Mouse (Mus musculus) intestine, embryonic 16.5 days (tissue): ENCODE results near the gene Olfr66. TPM values are rescaled to one million over a fixed set of nuclear protein-coding genes. Genes with fewer than 3 reads are reported as not detected.

ENCODE experiments used
- ATAC-seq: fragments of 200-750 bp; cut with Nextera tagmentation; 2 replicates; pipeline ENCODE4 v1.8.0; 2017; ENCODE audit warnings: moderate TSS enrichment, moderate library complexity
- H3K27ac ChIP-seq: fragments of 300-500 bp; sonication (generic); 2 replicates; pipeline ENCODE4 v1.5.1; 2014; ENCODE audit warnings: mild to moderate bottlenecking, low read length
- H3K27me3 ChIP-seq: fragments of 300-500 bp; sonication (generic); replicated peaks from 2 replicates; pipeline ENCODE4 v1.6.1; 2014; ENCODE audit warnings: low read length, control low read depth, mixed read lengths; ENCODE audit not compliant: control insufficient read depth, insufficient read depth
- H3K36me3 ChIP-seq: fragments of 300-500 bp; sonication (generic); 2 replicates; pipeline ENCODE4 v1.6.1; 2014; ENCODE audit warnings: low read length, control low read depth; ENCODE audit not compliant: control insufficient read depth, insufficient read depth
- H3K4me1 ChIP-seq: fragments of 300-500 bp; sonication (generic); 2 replicates; pipeline ENCODE4 v1.6.1; 2014; ENCODE audit warnings: low read length, control low read depth, mixed read lengths; ENCODE audit not compliant: control insufficient read depth, insufficient read depth
- H3K4me2 ChIP-seq: fragments of 300-500 bp; sonication (generic); 2 replicates; pipeline ENCODE4 v1.6.1; 2014; ENCODE audit warnings: low read depth, low read length, control low read depth
- H3K4me3 ChIP-seq: fragments of 300-500 bp; sonication (generic); 2 replicates; pipeline ENCODE4 v1.5.1; 2014; ENCODE audit warnings: mild to moderate bottlenecking, low read length
- H3K9ac ChIP-seq: fragments of 300-500 bp; sonication (generic); 2 replicates; pipeline ENCODE4 v1.6.1; 2014; ENCODE audit warnings: low read depth, low read length
- H3K9me3 ChIP-seq: fragments of 300-500 bp; sonication (generic); 2 replicates; pipeline ENCODE4 v1.6.1; 2016; ENCODE audit warnings: low read length, control low read depth; ENCODE audit not compliant: control insufficient read depth
- WGBS: fragments of 180-500 bp; shearing (Covaris S2); extraction: QIAGEN DNeasy Blood & Tissue Kit; methylation state at CpG from one replicate; pipeline ENCODE4 v1.1.7; 2014; 5-methylcytosine and 5-hydroxymethylcytosine counted together
- polyA plus RNA-seq: library from polyadenylated mRNA; unstranded; fragments of >200 nt; fragmentation: Nextera tagmentation; extraction: Ambion mirVana; gene quantifications from 2 replicates; pipeline ENCODE4 v1.2.1, GENCODE M21; 2015

Olfr66 gene
- polyA plus RNA-seq, 1 experiment from 2014 or later = not detected

DNA sequence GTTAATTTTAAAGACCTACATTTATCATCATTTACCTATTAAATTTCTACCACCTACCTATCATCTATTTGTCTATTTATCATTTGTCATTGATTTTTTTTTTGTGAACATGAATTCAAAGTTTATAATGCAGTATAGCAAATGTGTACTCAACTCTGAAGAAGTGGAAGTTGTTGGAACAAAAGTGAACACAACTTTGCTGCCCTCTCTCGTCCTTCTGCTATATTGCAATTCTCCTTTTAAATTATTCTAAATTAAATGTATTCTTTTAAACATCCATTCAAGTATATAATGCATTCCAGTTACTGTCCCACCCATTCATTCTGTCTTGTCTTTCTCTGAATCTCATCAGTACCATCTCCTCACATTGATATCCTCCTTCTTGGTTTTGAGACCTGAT, 13.0 kb downstream of the Olfr66 start:
- Histone ChIP-seq H3K27ac (no peak overlapping the region), H3K4me1 (no peaks in the 10 kb centered on the region), H3K4me3 (no peak overlapping the region), H3K9ac (no peak overlapping the region), H3K4me2 (no peak overlapping the region), H3K9me3 (no peaks in the 10 kb centered on the region), H3K36me3 (no peaks in the 10 kb centered on the region), H3K27me3 (no peaks in the 10 kb centered on the region)
- no peak for ATAC-seq
- WGBS = 9% methylated on average over 1 of the region's 1 CpGs

DNA sequence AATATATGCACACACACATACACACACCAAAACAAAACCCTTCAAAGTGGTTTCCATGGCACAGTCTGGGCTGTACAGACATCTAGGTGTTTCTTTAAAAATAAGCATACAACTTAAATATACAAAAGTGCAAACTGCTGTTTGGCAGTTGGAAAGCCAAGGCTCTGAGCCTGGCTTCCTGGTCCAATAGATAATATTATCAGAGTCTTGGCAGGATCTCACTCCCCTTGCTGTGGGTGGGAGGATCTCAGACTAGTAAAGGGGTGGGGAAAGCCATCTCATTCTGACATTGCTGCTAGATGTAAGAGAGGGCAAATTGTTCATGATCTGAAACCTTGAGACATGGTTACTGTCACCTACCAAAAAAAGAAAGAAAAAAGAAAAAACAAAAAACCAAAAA, 15.4 kb downstream of the Olfr66 start:
- Histone ChIP-seq H3K9ac (no peak overlapping the region), H3K4me2 (no peak overlapping the region), H3K36me3 (no peaks in the 10 kb centered on the region), H3K27ac (no peak overlapping the region), H3K4me3 (no peak overlapping the region), H3K9me3 (no peaks in the 10 kb centered on the region), H3K4me1 (no peaks in the 10 kb centered on the region), H3K27me3 (no peaks in the 10 kb centered on the region)
- ATAC-seq = peak; percentile 75

DNA sequence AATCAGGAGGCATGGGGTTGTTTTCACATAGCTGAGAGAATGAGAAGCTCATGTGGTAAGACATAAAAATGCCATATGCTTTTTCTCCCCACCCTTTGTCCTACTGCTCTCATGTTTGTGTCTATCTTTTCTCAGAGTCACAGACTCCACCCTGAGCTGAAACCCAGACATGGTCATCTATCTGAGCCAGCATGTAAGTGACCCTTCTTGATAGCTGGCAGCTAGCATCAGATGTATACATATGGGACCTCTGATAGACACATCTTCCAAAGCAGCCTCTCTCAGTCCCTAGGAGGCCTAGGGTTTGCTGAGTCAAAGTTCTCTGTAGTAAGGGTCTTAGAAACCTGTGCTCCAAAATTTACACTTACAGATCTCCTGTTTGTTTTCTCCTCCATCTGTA, 20.3 kb downstream of the Olfr66 start:
- H3K27ac ChIP-seq = no peak overlapping the region
- no peak overlapping the region for H3K9ac ChIP-seq
- H3K9me3 ChIP-seq = no peaks in the 10 kb centered on the region
- no peaks in the 10 kb centered on the region for H3K36me3 ChIP-seq
- H3K4me1 ChIP-seq = no peaks in the 10 kb centered on the region
- H3K4me3 ChIP-seq = no peak overlapping the region
- no peaks in the 10 kb centered on the region for H3K27me3 ChIP-seq
- no peak overlapping the region for H3K4me2 ChIP-seq
- ATAC-seq = peak; percentile 83

DNA sequence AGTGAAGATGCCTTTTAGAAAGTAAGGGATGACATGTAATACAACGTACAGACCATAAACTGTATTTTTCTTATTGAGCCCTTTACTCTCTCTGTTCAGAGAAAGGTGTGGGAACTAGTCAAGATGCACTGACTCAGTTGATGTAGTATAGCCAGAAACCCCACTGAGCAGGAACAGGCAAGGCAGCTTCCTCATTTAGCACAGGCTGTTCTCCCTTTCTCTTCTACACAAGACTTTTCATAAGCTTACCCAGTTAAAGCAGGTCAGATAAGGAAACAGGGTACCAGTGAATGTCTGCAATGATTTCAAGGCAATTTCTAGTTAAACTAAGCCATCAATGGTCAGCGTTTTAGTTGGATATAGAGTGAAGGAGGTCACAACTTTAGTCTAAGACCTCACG, 24.5 kb downstream of the Olfr66 start:
- H3K27ac ChIP-seq = no peak overlapping the region
- no peak for ATAC-seq
- H3K4me1 ChIP-seq = no peaks in the 10 kb centered on the region
- H3K27me3 ChIP-seq = no peaks in the 10 kb centered on the region
- 74% methylated on average over 3 of the region's 3 CpGs for WGBS
- H3K36me3 ChIP-seq = no peaks in the 10 kb centered on the region
- no peak overlapping the region for H3K4me3 ChIP-seq
- H3K9me3 ChIP-seq = no peaks in the 10 kb centered on the region
- no peak overlapping the region for H3K9ac ChIP-seq
- no peak overlapping the region for H3K4me2 ChIP-seq

DNA sequence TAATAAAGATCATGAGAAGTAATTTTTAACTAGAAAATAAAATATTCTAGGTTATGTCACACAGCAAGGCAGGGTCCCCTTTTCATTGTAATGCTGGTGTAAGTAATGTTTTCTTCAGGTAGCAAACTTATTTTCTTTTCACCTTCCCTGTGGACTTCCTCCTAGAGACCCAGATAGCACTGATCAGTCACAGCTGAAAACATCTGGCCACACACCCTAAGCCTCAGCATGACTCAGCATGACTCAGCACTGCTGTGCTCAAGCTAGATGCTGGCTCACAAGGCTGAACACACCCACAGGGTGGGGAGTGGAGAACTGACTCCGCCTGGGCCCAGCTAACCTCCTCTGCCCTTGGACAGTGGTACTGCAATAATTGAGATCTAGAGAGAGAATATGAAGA, 25.2 kb downstream of the Olfr66 start:
- Histone ChIP-seq H3K9me3 (no peaks in the 10 kb centered on the region), H3K36me3 (no peaks in the 10 kb centered on the region), H3K27ac (no peak overlapping the region), H3K4me1 (no peaks in the 10 kb centered on the region), H3K9ac (no peak overlapping the region), H3K4me3 (no peak overlapping the region), H3K27me3 (no peaks in the 10 kb centered on the region), H3K4me2 (no peak overlapping the region)
- peak; percentile 90 for ATAC-seq
- WGBS = 49% methylated on average over 1 of the region's 1 CpGs

DNA sequence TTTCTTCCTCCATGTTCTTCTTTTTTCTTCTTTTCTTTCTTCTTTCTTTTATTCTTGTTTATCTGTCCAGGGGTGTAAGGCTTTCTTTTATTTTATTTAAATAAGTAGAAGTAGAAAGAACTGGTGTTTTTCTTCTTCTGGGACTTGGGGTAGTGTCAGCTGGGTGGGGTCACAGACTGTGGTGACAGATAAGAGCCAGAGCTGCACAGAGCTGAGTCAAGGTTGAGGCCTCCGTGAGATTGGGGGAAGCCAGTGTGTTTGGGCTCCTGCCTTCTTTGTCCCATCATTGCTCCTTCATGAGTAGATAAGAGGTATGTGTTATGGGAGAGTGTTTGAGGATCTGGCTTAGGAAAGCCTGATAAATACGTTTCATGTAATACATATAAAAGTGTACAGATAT, 27.0 kb downstream of the Olfr66 start:
- no peak overlapping the region for H3K4me2 ChIP-seq
- no peaks in the 10 kb centered on the region for H3K9me3 ChIP-seq
- no peak overlapping the region for H3K4me3 ChIP-seq
- no peaks in the 10 kb centered on the region for H3K36me3 ChIP-seq
- no peaks in the 10 kb centered on the region for H3K27me3 ChIP-seq
- 60% methylated on average over 2 of the region's 2 CpGs for WGBS
- H3K9ac ChIP-seq = no peak overlapping the region
- no peaks in the 10 kb centered on the region for H3K4me1 ChIP-seq
- H3K27ac ChIP-seq = no peak overlapping the region
- peak; percentile 90 for ATAC-seq

DNA sequence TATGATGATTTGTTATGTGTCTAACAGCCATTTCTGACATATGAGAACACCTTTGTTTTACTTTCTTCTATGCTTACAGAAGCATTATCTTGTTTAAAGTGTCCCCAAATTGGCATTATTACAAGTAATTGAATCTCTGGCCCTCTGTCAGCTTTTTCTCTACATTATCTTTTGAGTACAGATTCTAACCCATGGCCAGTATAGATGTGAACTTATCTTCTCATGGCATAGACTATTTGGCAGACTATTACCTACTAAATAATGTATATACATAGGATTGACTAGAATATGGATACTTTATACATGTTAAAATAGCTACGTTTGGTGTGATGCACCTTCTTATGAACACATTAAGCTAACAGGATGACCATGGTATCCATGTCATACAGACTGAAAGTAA, 31.4 kb downstream of the Olfr66 start:
- no peak overlapping the region for H3K4me2 ChIP-seq
- 67% methylated on average over 1 of the region's 1 CpGs for WGBS
- no peaks in the 10 kb centered on the region for H3K4me1 ChIP-seq
- H3K27me3 ChIP-seq = no peaks in the 10 kb centered on the region
- ATAC-seq = no peak
- H3K9me3 ChIP-seq = no peaks in the 10 kb centered on the region
- no peak overlapping the region for H3K9ac ChIP-seq
- H3K27ac ChIP-seq = no peak overlapping the region
- H3K4me3 ChIP-seq = no peak overlapping the region
- no peaks in the 10 kb centered on the region for H3K36me3 ChIP-seq

DNA sequence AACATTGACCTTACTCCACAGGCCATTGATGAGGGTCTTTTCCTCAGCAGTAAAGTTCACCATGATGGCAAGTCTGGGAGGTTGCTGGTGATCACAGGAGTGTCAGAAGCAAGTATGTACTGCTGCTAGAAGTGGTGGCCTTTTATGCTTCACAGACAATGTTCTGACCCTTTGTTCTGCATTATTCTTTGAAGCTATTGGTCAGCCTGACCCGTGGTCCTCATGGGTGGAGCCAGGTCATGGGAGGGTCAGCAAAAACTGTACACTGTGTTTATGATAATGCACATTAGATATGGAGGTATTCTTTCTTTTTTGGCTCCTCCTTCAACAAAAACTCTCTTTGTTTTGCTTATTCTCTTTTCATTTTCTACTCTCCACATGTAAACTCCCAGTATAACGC, 33.0 kb downstream of the Olfr66 start, which contains the start of gene Hbb-y:
TSS of gene Hbb-y (minus strand) at position 127 of the 400 bp plus-strand sequence.
- H3K9me3 ChIP-seq = no peaks in the 10 kb centered on the region
- no peak within 1 kb of the TSS for H3K4me2 ChIP-seq
- H3K4me3 ChIP-seq = no peak within 1 kb of the TSS
- no peak within 1 kb of the TSS for H3K9ac ChIP-seq
- no peaks in the 10 kb centered on the region for H3K4me1 ChIP-seq
- H3K27me3 ChIP-seq = no peaks in the 10 kb centered on the region
- no peak for ATAC-seq
- 61% methylated on average over 2 of the region's 2 CpGs for WGBS
- H3K27ac ChIP-seq = no peak within 1 kb of the TSS
- H3K36me3 ChIP-seq = no peaks in the 10 kb centered on the region

DNA sequence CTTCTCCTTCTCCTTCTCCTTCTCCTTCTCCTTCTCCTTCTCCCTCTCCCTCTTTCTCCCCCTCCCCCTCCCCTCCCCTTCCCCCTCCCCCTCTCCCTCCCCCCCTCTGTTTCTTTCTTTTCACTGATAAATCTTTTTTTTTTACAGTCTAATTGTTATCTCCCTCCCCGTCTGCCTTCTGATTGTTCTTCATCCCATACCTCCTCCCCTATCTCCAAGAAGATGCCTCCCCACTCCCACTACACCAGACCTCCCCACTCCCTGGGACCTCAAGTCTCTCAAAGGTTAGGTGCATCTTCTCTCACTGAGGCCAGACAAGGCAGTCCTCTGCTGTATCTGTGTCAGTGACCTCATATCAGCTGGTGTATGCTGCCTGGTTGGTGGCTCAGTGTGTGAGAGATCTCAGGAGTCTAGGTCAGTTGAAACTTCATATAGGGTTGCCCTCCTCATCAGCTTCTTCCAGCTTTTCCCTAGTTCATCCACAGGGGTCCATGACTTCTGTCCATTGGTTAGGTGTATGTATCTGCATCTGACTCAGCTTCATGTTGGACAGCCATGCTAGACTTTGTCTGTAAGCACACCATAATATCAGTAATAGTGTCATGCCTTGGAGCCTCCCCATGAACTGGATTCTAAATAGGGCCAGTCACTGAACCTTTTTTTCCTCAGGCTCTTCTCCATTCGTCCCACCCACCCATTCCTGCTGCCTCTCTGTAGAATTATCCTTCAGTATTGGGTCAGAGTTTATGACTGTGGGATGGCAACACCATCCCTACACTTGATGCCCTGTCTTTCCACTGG, 41.3 kb downstream of the Olfr66 start:
- H3K36me3 ChIP-seq = no peaks in the 10 kb centered on the region
- no peaks in the 10 kb centered on the region for H3K27me3 ChIP-seq
- no peaks in the 10 kb centered on the region for H3K4me1 ChIP-seq
- 20% methylated on average over 2 of the region's 2 CpGs for WGBS
- no peak for ATAC-seq
- no peak overlapping the region for H3K4me3 ChIP-seq
- no peak overlapping the region for H3K4me2 ChIP-seq
- H3K9me3 ChIP-seq = no peaks in the 10 kb centered on the region
- H3K9ac ChIP-seq = no peak overlapping the region
- no peak overlapping the region for H3K27ac ChIP-seq

DNA sequence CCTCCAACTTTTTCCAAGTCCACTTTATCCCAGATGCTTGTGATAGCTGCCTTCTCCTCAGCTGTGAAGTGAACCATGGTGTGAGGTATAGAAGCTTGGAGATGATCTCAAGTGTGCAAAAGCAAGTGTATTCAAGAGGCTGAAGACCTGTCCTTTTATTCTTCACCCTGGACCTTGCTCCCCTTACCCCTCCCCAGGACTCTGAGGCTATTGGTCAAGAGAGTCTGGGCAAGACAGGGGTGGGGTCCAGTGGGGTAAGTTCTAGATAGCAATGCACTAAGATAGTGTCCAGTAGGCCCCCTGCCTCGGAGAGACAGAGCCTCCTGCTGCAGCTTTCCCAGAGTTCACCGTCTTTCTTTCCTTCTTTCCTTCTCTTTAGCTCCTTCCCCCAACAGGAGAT, 43.0 kb downstream of the Olfr66 start, which contains the start of gene Hbb-bh1:
TSS of gene Hbb-bh1 (minus strand) at position 131 of the 400 bp plus-strand sequence.
- Histone ChIP-seq H3K4me2 (no peak within 1 kb of the TSS), H3K4me3 (no peak within 1 kb of the TSS), H3K27me3 (no peaks in the 10 kb centered on the region), H3K27ac (no peak within 1 kb of the TSS), H3K4me1 (no peaks in the 10 kb centered on the region), H3K9ac (no peak within 1 kb of the TSS), H3K9me3 (no peaks in the 10 kb centered on the region), H3K36me3 (no peaks in the 10 kb centered on the region)
- WGBS = 80% methylated on average over 2 of the region's 2 CpGs
- ATAC-seq = no peak
